ENCODE assay signal across 14 mouse cellular contexts in genomic region chr2:4978091-4978490, GRCm38 (mm10). TPM values are rescaled to one million over a fixed set of nuclear protein-coding genes. Genes with fewer than 3 reads are reported as not detected.
DNase-seq lines count a peak whose midpoint lies in the region; ATAC-seq lines count a peak whose summit lies in the region.
"Had no signal": no experiment of that assay in that cellular context is flagged by ENCODE, and none has a peak within 500 bp of the region (broad histone marks: within the 10 kb centered on the region; RNA-seq: fewer than 3 reads in every experiment).

No protein-coding gene starts in this region.

- no peaks in the 10 kb centered on the region for H3K27me3 ChIP-seq in midbrain, embryonic 14.5 days (ENCODE audit: control insufficient read depth, insufficient read depth, low read length)
- H3K27me3 ChIP-seq in midbrain, embryonic 13.5 days, result no peaks in the 10 kb centered on the region
- H3K27me3 ChIP-seq in hindbrain, embryonic 12.5 days, result no peaks in the 10 kb centered on the region
- H3K27me3 ChIP-seq: heart, embryonic 13.5 days; midbrain, embryonic 15.5 days had no signal

- peak; percentile 5 for DNase-seq in midbrain, embryonic 14.5 days
- peak; percentile 21 to 22 for DNase-seq in cerebellum, postnatal 36 days
- peak; percentile 13 for DNase-seq in retina, embryonic 14.5 days (ENCODE audit: low spot score)
- no peak for DNase-seq in gastrocnemius, adult 8-10 months (ENCODE audit: low spot score in 2 of 2)
- no peak for DNase-seq in lung, postnatal 25 days (ENCODE audit: low spot score)
- DNase-seq: adrenal gland, postnatal 14 days; kidney, adult 2 months; thymus, adult 2 months had no signal

- ATAC-seq in midbrain, embryonic 14.5 days (ENCODE audit: low FRiP score, low TSS enrichment), result no peak
- ATAC-seq in midbrain, embryonic 13.5 days, result no peak
- no peak for ATAC-seq in hindbrain, embryonic 12.5 days (ENCODE audit: low FRiP score)
- ATAC-seq: midbrain, embryonic 15.5 days had no signal

- no peak overlapping the region for H3K4me2 ChIP-seq in midbrain, embryonic 14.5 days (ENCODE audit: low read length)
- H3K4me2 ChIP-seq in midbrain, embryonic 13.5 days (replicated peaks), result no peak overlapping the region
- H3K4me2 ChIP-seq in hindbrain, embryonic 12.5 days (replicated peaks), result no peak overlapping the region
- H3K4me2 ChIP-seq: heart, embryonic 13.5 days; liver, embryonic 11.5 days; midbrain, embryonic 15.5 days had no signal

- H3K9me3 ChIP-seq in midbrain, embryonic 14.5 days (ENCODE audit: control insufficient read depth, low read length), result no peaks in the 10 kb centered on the region
- no peaks in the 10 kb centered on the region for H3K9me3 ChIP-seq in midbrain, embryonic 13.5 days
- no peaks in the 10 kb centered on the region for H3K9me3 ChIP-seq in hindbrain, embryonic 12.5 days (replicated peaks)
- H3K9me3 ChIP-seq: G1E; heart, embryonic 13.5 days; midbrain, embryonic 15.5 days had no signal

- WGBS in midbrain, embryonic 14.5 days, result 46% methylated on average over 8 of the region's 8 CpGs
- WGBS in midbrain, embryonic 13.5 days, result 33% methylated on average over 8 of the region's 8 CpGs
- WGBS in hindbrain, embryonic 12.5 days, result 42% methylated on average over 8 of the region's 8 CpGs

- H3K9ac ChIP-seq in midbrain, embryonic 14.5 days (replicated peaks; ENCODE audit: low read length), result no peak overlapping the region
- no peak overlapping the region for H3K9ac ChIP-seq in midbrain, embryonic 13.5 days (replicated peaks)
- no peak overlapping the region for H3K9ac ChIP-seq in hindbrain, embryonic 12.5 days
- H3K9ac ChIP-seq: heart, embryonic 13.5 days; midbrain, embryonic 15.5 days had no signal

- no peak overlapping the region for H3K4me3 ChIP-seq in midbrain, embryonic 14.5 days (replicated peaks; ENCODE audit: low read depth, low read length)
- no peak overlapping the region for H3K4me3 ChIP-seq in midbrain, embryonic 13.5 days (replicated peaks)
- no peak overlapping the region for H3K4me3 ChIP-seq in hindbrain, embryonic 12.5 days
- H3K4me3 ChIP-seq: heart, embryonic 13.5 days; midbrain, embryonic 15.5 days had no signal

- H3K27ac ChIP-seq in midbrain, embryonic 14.5 days (replicated peaks; ENCODE audit: low read depth, low read length), result no peak overlapping the region
- no peak overlapping the region for H3K27ac ChIP-seq in midbrain, embryonic 13.5 days
- H3K27ac ChIP-seq in hindbrain, embryonic 12.5 days, result peak overlapping the region; percentile 35; the same call in 1 of the 2 replicates
- H3K27ac ChIP-seq: heart, embryonic 13.5 days; midbrain, embryonic 15.5 days had no signal

- no peaks in the 10 kb centered on the region for H3K36me3 ChIP-seq in midbrain, embryonic 14.5 days (ENCODE audit: control insufficient read depth, insufficient read depth, low read length)
- H3K36me3 ChIP-seq in midbrain, embryonic 13.5 days, result no peaks in the 10 kb centered on the region
- no peaks in the 10 kb centered on the region for H3K36me3 ChIP-seq in hindbrain, embryonic 12.5 days
- H3K36me3 ChIP-seq: G1E; heart, embryonic 13.5 days; midbrain, embryonic 15.5 days had no signal

- no peaks in the 10 kb centered on the region for H3K4me1 ChIP-seq in midbrain, embryonic 14.5 days (ENCODE audit: control insufficient read depth, insufficient read depth, low read length)
- no peaks in the 10 kb centered on the region for H3K4me1 ChIP-seq in midbrain, embryonic 13.5 days (replicated peaks)
- no peaks in the 10 kb centered on the region for H3K4me1 ChIP-seq in hindbrain, embryonic 12.5 days
- H3K4me1 ChIP-seq: midbrain, embryonic 15.5 days had no signal

RNA-seq across cellular contexts. Expression of gene Ucma, which starts 2.2 kb away (rescaled TPM):
- polyA plus RNA-seq in midbrain, embryonic 14.5 days (2014; fragmentation: Nextera tagmentation; extraction: Ambion mirVana), result 0.71 and 1.5 TPM in 2 replicates
- 0.36 TPM in 1 of 2 replicates, not detected in the other for polyA plus RNA-seq in midbrain, embryonic 13.5 days (2015; fragmentation: Nextera tagmentation; extraction: Ambion mirVana)
- polyA plus RNA-seq in hindbrain, embryonic 12.5 days (2016; fragmentation: Nextera tagmentation; extraction: Ambion mirVana), result 0.96 and 1.9 TPM in 2 replicates
- total RNA-seq in gastrocnemius, adult 8-10 months (2022), result under 1 TPM in 1 of 4 experiments, not detected in 3; 0.43 TPM
- total RNA-seq: adrenal gland, postnatal 14 days; G1E had no signal
- polyA plus RNA-seq: G1E; heart, embryonic 13.5 days; kidney, adult 2 months; liver, embryonic 11.5 days had no signal

RNA-seq across cellular contexts. Expression of gene Mcm10, which starts 34.5 kb away (rescaled TPM):
- polyA plus RNA-seq in midbrain, embryonic 14.5 days (2014; fragmentation: Nextera tagmentation; extraction: Ambion mirVana), result 2.8 and 6.5 TPM in 2 replicates
- 10.7 and 11.2 TPM in 2 replicates for polyA plus RNA-seq in midbrain, embryonic 13.5 days (2015; fragmentation: Nextera tagmentation; extraction: Ambion mirVana)
- polyA plus RNA-seq in hindbrain, embryonic 12.5 days (2016; fragmentation: Nextera tagmentation; extraction: Ambion mirVana), result 19.8 and 23.1 TPM in 2 replicates
- not detected for total RNA-seq in gastrocnemius, adult 8-10 months (2022)

RNA-seq across cellular contexts. Expression of gene Phyh, which starts 59.3 kb away (rescaled TPM):
- 63.1 and 64.3 TPM in 2 replicates for polyA plus RNA-seq in midbrain, embryonic 14.5 days (2014; fragmentation: Nextera tagmentation; extraction: Ambion mirVana)
- polyA plus RNA-seq in midbrain, embryonic 13.5 days (2015; fragmentation: Nextera tagmentation; extraction: Ambion mirVana), result 47.4 and 51.2 TPM in 2 replicates
- 51.4 and 57.6 TPM in 2 replicates for polyA plus RNA-seq in hindbrain, embryonic 12.5 days (2016; fragmentation: Nextera tagmentation; extraction: Ambion mirVana)
- total RNA-seq in gastrocnemius, adult 8-10 months (2022), result 100 to 1,000 TPM; 155 to 199 (median 177) TPM

Comparison
In these comparisons a context has a peak if more than half of its experiments do, and no peak if none do; other contexts are left out.
1. DNase-seq: peak in midbrain, embryonic 14.5 days (single experiment), cerebellum, postnatal 36 days (2 of 2) and retina, embryonic 14.5 days (single experiment); none in gastrocnemius, adult 8-10 months (0 of 2) and lung, postnatal 25 days (single experiment).